Mouse (Mus musculus) left cerebral cortex, postnatal 10 days (tissue): ENCODE results near the gene Atp6v0d1. TPM values are rescaled to one million over a fixed set of nuclear protein-coding genes. Genes with fewer than 3 reads are reported as not detected.

Experiments used
- DNase-seq, 2 experiments: peaks; one replicate each; pipeline ENCODE4 v3.0.0; 2021 to 2022; ENCODE audit warnings: low spot score in 2 of 2, mixed read lengths in 1 of 2; ENCODE audit errors: extremely low spot score in 1 of 2
- intact Hi-C: fragments of 180-260 bp; cut with DNase I; formaldehyde crosslinking; loops from one replicate; pipeline ENCODE4 v1.15.1; 2025
- microRNA-seq: library from miRNA; unstranded; fragments of <30 nt; microRNA quantifications from one replicate; pipeline ENCODE4 v1.2.0, GENCODE M21; 2022
- total RNA-seq, 2 experiments: library from RNA; stranded (reverse); gene quantifications; 2 replicates each; pipeline ENCODE4 v1.2.3; 2021

Atp6v0d1 gene
- total RNA-seq, 2 experiments from 2014 or later, result 346 to 352 TPM

DNA sequence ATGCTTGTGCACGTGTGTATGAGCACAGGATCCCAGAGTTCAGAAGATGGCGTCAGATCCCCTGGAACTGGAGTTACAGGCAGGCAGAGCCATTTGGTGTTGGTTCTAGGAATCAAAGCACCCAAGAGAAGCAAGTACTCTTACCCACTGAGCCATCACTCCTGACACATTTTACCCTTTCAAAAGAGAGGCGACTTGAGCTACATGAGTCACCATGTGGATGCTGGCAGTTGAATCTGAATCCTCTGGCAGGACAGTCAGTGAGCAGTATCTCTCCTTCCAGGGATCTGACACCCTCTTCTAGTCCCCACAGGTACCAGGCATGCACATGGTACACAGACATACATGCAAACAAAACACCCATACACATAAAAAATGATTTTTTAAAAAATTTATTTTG, 77.8 kb downstream of the Atp6v0d1 start:
- intact Hi-C loops, result no loop called here

DNA sequence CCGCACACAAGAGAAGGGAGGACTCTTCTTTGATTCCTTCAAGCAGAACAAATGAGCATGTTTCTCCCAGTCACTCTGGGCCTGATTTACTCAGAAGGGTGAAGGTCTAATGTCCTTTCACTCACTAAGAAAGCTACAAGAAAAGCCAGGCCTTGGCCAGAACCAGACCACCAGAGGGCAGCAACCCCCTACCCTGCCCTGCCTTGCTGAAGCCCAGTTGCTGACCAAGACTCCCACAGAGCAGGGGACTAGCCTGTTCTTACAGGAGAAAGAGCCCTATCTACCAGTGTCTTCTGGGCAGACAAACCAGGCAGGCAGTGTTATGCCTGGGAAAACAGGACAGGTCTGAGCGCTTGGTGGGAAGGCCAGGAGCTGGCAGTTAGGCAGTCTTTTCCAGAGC, 81.5 kb downstream of the Atp6v0d1 start:
- peak in 1 of 2 experiments; percentile 73 for DNase-seq
- intact Hi-C loops, result no loop called here

More for the DNA sequence above, 77.8 kb downstream of the Atp6v0d1 start:
- DNase-seq, result no peak

GRCm38 (mm10) chr8:105484030-105484368, 81.8 kb downstream of the Atp6v0d1 start:
- no peak for DNase-seq
- intact Hi-C loops, result no loop called here

DNA sequence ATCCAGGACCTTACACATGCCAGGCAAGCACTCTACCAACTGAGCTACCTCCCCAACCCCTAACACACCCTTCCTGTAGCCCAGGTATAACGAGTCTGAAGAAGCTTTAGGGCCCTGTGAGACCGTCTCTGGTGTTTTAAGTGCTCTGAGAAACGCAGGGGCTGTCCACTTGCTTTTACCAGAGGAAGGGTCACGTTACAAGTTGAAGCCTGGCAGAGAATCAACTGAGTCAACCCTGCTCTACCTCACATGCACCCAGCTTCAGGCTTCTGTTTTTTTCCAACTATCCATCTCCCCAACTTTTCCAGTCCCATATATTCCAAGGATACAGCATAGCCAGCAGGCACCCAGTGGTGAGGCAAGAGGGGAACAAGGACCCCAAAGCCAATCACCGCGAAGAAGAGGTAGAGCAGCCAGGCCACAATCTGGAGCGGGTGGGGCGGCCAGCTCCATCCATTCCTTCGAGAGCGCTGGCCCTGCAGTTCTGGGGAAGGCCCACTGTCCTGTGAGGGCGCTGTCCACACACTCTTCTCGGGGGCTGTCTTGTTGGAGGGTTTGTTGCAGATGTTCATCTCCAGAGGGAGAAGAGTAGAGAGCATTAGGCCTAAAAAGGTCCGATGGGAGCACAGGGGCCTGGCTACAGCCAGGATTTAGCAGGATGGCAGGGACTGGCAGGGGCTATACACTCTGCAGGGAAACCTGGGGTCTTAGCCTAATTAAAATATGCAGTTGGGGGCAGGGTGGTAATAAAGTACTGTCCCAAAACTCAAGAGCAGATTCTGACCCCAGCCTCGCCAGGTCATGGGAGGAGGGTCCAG, 82.4 kb downstream of the Atp6v0d1 start:
- intact Hi-C loops, result no loop called here
- DNase-seq, result peak in 1 of 2 experiments; percentile 73

DNA sequence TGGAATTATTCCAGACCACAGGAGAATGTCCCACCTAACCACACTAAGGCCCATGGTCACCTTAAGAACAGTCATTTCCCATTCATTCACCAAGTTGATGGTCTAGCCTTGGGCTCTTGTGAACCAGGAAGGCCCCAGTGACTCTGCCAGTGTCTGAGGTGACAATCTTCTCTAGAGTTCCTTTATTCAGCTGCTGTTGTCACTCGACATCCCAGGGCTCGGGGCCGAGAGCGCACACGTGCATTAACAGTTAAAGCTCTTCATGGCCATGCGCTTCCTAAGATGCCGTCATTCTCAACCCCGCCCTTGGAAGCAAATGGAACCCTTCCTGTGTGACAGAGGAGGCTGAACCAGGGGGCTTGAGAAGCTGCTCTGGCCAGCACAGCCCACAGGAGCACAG, 83.7 kb downstream of the Atp6v0d1 start:
- DNase-seq, result no peak
- intact Hi-C loops, result no loop called here

DNA sequence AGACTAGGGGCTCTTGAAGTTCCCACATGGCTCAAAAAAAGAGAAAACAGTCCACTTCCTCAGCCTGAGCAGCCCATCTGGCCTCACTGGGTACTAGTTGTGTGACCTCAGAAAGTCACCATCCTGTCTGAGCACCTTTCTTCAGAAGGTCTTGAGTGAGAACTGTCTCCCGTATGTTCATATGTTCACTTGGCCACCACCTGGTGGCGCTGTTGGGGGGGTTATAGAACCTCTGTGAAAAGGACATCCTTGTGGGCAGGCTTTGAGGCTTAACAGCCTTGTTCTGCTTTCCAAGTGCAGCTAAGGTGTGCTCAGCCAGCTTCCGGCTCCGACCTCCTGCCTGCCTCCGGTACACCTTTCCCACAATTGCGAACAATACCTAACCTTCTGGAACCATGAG, 84.4 kb downstream of the Atp6v0d1 start:
- intact Hi-C loops, result no loop called here
- no peak for DNase-seq

- intact Hi-C loops, result no loop called here
Measured at GRCm38 (mm10) chr8:105481013-105481412, 84.8 kb downstream of the Atp6v0d1 start.

DNA sequence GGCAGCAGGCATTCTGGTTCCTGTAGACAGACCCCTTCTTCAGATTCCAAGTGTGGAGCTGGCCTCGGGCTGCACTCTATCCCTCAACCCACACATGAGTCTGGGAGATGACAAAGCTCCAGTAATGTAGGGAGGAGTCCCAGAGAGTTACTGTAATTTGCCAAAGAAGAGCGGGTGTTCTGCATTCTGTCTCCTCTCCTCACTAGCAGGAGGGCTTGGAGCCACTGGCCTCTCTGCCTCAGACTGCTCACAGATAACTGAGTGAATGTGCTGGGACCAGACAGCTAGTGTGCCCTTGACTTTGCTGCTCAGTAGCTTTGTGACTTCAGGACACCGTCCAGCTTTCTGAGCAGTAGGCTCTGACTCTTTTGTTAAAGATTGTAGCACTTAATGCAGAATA, 88.1 kb downstream of the Atp6v0d1 start:
- DNase-seq, result no peak
- intact Hi-C loops, result no loop called here

More at GRCm38 (mm10) chr8:105481013-105481412, 84.8 kb downstream of the Atp6v0d1 start:
- DNase-seq, result no peak

- DNase-seq, result peak in 1 of 2 experiments; percentile 72
- intact Hi-C loops, result no loop called here
Measured at GRCm38 (mm10) chr8:105476628-105477413, 89.0 kb downstream of the Atp6v0d1 start.

DNA sequence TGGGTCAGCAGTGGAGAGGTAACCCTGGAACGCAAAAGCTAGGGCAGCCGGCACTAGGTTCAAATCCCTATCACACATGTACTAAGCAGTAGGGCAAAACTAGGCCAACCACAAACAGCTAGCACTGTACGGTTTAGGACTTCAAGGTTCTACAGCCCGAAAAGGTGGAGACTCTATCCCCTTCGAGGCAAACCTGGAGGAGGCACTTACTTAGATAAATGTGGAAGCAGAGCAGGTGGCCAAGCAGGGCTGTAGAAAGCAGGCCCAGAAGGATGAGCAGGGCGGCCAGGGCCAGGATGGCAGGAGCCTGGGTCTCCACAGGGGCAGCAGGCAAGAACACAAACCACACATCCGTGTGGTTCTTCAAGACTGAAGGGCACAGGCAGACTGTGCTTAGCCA, 89.7 kb downstream of the Atp6v0d1 start:
- intact Hi-C loops, result no loop called here
- no peak for DNase-seq

- intact Hi-C loops, result no loop called here
Measured at GRCm38 (mm10) chr8:105475742-105476141, 90.1 kb downstream of the Atp6v0d1 start.

DNA sequence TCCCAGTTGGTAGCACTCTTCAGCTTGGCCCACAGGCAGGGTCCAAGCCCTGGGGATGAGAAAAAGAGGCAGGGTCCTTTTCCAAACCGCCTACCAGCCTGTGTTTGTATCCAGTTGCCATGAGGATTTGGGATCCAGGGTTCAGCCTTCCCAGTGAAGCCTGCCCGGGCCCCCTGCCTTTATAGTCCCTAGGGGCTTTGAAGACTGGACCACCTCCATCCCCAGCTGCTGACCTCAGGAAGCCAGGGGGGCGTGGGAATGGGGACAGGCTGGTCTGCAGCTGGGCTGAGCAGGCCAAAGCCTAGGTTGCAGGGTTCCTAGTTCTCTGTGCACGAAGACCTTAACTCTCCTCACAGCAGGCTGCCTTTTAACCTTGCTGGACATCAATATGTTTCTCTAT, 90.6 kb downstream of the Atp6v0d1 start:
- intact Hi-C loops, result no loop called here
- peak in 1 of 2 experiments; percentile 82 for DNase-seq

More at GRCm38 (mm10) chr8:105475742-105476141, 90.1 kb downstream of the Atp6v0d1 start:
- DNase-seq, result no peak

DNA sequence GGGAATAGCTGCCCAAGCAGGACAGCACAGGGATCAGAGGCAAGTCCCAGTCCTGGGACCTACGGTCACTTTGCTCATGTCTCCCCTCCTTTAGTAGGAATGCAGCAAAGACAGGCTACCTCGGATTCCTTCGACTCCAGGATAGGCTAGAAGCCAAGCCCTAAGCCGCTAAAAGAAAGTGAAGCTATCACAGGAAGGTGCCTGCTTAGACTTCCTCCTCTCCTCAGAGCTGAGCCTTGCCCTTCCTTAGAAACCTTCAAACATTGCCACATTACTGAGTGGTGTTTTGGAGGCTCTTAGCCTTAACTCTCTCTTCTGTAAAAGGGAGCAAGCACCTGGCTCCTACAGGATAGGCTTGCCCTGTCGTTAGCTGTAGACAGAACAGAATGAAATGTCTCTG, 91.2 kb downstream of the Atp6v0d1 start:
- no peak for DNase-seq
- intact Hi-C loops, result no loop called here

Small RNAs within 50 kb of the gene (microRNA-seq; reads per million reads assigned to microRNA genes)
- 1.4 reads per million for gene Mir1966

Other genes starting within 250 kb of the Atp6v0d1 start
- gene Lrrc29, start 239.8 kb downstream of the Atp6v0d1 start, total RNA-seq, result 1 to 10 TPM; 5.4 to 5.6 TPM
- gene Tmem208, start 239.7 kb downstream of the Atp6v0d1 start, total RNA-seq, result 10 to 100 TPM; 47.4 to 47.9 TPM
- 1 to 10 TPM; 2.6 to 2.7 TPM for gene Fhod1, start 218.1 kb downstream of the Atp6v0d1 start, total RNA-seq
- gene Slc9a5, start 217.2 kb downstream of the Atp6v0d1 start, total RNA-seq, result 10 to 100 TPM; 25.7 to 27.7 TPM
- 1 to 10 TPM; 2.2 to 3.7 TPM for gene Plekhg4, start 192.8 kb downstream of the Atp6v0d1 start, total RNA-seq
- gene Kctd19, start 152.5 kb downstream of the Atp6v0d1 start, total RNA-seq, result not detected
- gene Lrrc36, start 152.5 kb downstream of the Atp6v0d1 start, total RNA-seq, result under 1 TPM; 0.32 to 0.79 TPM
- gene Tppp3, start 94.5 kb downstream of the Atp6v0d1 start, total RNA-seq, result 10 to 100 TPM; 75.5 to 88.7 TPM
- gene Zdhhc1, start 69.1 kb downstream of the Atp6v0d1 start, total RNA-seq, result 10 to 100 TPM; 21.6 to 21.8 TPM
- gene Hsd11b2, start 47.3 kb downstream of the Atp6v0d1 start, total RNA-seq, result not detected
- gene Ripor1, start 39.2 kb upstream of the Atp6v0d1 start, total RNA-seq, result 10 to 100 TPM; 74.5 to 76.2 TPM
- gene Ctcf, start 70.5 kb upstream of the Atp6v0d1 start, total RNA-seq, result 10 to 100 TPM; 54.3 to 55.9 TPM
- not detected for gene Agrp, start 71.3 kb upstream of the Atp6v0d1 start, total RNA-seq
- gene Carmil2, start 120.2 kb upstream of the Atp6v0d1 start, total RNA-seq, result 10 to 100 TPM; 43.6 to 46.6 TPM
- 10 to 100 TPM; 49.3 to 51.0 TPM for gene Acd, start 135.1 kb upstream of the Atp6v0d1 start, total RNA-seq
- 10 to 100 TPM; 40.7 to 44.1 TPM for gene Pard6a, start 135.1 kb upstream of the Atp6v0d1 start, total RNA-seq
- gene 4933405L10Rik, start 141.6 kb upstream of the Atp6v0d1 start, total RNA-seq, result under 1 TPM in 1 of 2 experiments, not detected in 1; 0.62 TPM
- 10 to 100 TPM; 12.3 to 13.5 TPM for gene Enkd1, start 142.2 kb upstream of the Atp6v0d1 start, total RNA-seq
- gene Gfod2, start 192.6 kb upstream of the Atp6v0d1 start, total RNA-seq, result 10 to 100 TPM; 26.3 to 36.3 TPM